Mouse (Mus musculus) ovary, postnatal 36 days (tissue): ENCODE measurements around the gene Ces1f.
"Not testable (repeated sequence)": the region's sequence is repeated elsewhere in the genome, so short reads cannot be mapped to it uniquely, and the experiment has no call there.

Experiments
- DNase-seq: peaks from one replicate; pipeline ENCODE4 v3.0.0; 2022; ENCODE audit warnings: low spot score, mixed read lengths

The Ces1f gene

DNA sequence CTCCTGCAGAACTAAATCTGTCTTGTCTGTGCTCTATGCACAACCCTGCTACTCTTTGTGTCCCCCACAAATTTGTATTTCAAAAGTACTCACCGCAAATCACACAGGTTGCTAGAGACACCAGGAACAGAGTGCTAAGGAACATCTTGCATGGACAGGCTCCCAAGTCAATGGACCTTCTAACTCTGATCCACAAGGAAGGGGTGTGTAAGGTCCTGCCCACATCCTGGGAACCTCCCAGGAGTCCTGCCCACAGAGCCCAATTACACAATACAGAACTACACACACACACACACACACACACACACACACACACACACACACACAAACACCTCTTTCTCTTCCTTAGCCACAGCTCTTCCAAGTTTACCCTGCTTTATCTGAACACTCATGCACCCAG lies at the start of gene Ces1f:
Ces1f (minus strand) TSS at position 192 of the 400 bp plus-strand sequence.
- no peak for DNase-seq

DNA sequence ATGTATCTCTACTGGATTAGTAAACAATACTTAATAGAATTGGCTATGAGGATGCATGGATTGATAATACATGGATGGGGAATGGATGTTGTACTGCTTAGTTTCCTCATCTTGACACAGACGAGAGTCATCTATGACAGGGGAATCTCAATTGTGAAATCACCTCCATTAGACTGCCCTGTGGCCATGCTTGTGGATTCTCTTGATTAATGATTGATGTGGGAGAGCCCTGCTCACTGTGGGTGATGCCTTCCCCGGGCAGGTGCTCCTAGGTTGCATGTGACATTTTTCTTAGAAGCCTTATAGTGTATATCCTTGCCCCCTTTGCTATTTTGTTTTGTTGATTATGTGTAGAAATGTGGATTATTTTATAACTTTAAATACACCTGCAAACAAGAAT lies 45.6 kb upstream of the Ces1f start:
- no peak for DNase-seq

DNA sequence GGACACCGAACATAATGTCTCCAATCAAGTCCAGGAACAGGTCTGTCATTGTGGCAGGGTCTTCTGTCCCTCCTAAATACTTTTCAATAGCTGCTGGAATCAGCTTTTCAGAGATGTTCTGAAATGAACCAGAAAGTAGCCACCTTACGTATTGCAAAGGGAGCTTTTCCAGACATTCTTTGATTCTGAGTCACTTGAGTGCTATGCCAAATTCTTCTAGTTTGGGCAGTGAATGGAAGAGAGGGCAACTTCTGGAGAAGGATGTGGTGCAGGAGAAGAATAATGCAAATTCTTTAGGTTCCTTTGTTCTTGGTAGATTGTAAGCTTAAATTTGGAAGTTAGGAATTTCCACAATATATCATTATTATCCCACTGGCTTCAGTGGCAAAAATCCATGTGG lies 37.5 kb upstream of the Ces1f start:
- no peak for DNase-seq

DNA sequence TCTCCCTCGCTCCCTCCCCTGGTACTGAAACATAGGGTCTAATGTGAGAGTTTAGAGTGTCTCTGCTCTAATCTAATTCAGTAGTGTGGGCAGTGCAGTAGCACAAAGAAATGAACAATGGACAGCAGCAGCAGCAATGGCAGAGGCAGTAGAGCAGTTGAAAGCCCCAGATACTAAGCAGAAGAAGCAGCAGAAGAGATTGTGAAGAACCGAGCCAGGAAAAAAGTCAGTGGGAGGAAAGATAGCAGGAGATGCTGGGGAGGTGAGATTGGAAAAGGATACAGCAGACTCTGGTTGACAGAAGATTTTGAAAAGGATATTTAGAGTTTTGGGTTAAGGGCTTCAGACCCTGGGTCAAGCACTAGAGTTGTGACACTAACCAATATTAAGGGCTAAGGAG lies 36.0 kb upstream of the Ces1f start:
- DNase-seq: no peak

DNA sequence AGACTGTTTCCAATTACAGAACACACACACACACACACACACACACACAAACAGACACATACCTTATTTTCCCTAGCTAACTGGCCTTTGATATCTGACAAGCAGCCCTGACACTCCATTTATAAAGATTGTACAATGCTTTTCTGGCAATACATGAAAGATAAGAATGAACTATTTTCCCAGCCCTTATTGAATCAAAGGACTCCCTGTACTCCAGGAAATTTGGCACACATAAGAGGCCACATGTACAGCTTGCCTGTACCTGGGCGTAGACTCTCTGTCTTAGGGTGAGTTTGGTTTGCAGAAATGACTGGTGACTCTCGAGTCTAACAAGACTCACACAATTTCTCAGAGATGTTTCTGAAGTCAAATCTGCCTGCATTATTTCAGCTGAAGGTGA lies 4.3 kb upstream of the Ces1f start:
- DNase-seq: no peak

DNA sequence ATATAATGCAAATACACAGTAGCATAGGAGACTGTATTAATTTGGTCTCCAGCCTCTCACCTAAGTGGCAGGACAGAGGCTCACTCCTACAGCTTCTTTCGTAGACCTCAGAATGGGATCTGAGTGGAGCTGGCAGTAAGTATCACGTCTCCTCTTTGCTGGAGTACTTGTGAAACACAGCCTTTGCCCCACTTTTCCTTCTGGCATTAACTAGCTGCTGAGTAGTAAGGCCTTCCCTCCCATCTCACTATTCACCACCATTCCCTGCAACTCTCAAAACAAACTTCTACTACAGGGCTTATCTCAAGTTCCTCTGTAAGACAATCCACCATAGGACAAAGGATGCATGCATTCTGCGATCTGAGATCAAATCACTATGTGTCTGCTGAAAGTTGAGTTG lies 2.8 kb upstream of the Ces1f start:
- DNase-seq: no peak

DNA sequence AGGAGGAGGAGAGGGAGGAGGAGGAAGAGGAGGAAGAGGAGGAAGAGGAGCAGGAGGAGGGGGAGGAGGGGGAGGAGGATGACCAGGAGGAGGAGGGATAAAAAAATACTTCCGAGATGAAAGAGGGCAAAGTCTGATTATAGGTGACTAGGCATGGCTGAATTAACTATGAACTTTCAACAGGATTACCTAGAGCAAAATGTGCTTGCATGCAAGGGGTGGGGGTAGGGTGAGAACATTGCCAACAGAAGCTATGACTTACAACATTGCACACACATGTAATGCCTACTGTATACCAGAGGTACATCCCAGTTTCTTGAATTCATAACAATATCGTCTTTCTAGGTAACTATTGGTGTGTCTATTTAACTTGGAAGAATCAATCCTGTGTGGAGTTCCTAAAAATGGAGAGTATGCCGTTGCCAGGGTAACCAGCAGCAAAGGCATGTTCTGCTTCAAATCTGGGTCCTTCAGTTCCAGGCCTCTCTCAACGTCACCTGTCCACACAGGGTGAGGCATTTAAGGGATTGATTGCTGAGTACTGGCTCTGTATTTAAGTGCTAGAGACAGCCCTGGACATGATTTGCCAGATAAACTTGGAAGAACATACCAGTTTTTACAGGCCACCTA lies 1.3 kb downstream of the Ces1f start:
- no peak for DNase-seq

DNA sequence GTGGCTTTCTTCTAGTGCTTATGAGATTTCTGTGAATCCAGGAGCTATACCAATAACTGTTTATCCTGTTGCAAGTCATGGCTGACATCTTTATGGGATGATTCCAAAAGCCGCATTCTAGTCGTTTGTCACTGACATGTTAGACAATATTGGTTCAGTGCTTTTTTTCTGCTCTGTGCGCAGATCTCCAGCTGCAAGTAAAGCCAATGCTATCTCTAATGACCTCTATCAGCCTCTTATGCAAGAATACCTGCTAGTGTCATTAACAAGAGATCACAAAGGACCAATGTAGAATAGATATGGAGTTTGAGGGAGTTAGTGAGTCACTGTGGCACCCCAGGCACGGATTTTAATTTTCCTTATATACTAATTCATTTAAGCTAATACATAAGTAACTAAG lies 4.9 kb downstream of the Ces1f start:
- no peak for DNase-seq

DNA sequence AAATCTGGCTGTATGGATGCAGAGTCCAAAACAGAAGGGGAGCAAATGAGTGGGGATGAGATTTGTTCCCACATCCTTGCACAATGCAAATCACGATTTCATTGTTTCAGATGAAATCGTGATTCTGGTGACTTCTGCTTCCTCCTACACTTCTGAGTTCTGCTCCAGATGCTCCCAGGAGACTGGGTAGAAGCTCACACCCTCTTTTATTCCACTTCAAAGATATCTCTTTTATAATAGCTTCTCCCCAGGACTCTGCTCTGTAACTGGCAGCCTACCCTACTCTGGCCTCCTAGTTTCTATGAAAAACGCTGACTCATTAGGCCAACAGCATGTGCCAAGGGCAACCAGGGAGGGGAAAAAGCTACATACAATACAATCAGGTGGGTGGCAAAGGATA lies 6.2 kb downstream of the Ces1f start:
- no peak for DNase-seq

DNA sequence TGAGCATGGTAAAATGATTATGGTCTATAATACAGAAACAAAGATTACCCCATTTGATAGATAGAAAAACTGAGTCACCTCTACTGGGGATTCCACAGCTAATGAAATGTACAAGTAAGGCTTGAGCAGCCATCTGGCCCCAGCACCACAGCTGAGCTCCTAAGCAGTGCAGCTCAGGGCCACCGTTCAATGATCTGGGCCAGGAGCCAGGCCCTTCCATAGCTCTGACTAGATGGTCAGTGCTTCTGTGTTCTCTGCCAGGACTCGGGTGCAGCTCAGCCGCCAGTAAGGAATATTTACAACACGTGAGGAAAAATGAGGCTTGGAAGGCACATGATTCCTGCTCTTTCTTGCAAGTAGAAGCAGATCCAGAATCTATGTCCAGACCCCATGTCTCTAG lies 6.9 kb downstream of the Ces1f start:
- peak; percentile 36 for DNase-seq

DNA sequence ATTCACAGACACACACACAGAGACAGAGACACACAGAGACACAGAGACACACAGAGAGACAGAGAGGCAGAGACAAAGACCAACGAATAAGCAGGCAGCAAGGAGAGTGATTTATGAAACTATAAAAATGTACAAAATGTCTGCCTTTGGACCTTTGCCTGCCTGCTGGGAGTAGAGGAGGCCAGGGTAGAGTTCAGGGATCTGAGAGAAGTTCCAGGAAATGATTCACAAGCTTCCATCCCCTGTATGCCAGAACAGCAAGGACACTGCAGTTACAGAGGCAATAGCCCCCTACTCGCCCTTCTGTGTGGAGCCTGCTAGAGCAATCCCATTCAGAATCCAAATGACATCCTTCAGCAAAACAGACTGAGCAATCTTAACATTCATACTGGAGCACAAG lies 18.1 kb downstream of the Ces1f start:
- DNase-seq: no peak

DNA sequence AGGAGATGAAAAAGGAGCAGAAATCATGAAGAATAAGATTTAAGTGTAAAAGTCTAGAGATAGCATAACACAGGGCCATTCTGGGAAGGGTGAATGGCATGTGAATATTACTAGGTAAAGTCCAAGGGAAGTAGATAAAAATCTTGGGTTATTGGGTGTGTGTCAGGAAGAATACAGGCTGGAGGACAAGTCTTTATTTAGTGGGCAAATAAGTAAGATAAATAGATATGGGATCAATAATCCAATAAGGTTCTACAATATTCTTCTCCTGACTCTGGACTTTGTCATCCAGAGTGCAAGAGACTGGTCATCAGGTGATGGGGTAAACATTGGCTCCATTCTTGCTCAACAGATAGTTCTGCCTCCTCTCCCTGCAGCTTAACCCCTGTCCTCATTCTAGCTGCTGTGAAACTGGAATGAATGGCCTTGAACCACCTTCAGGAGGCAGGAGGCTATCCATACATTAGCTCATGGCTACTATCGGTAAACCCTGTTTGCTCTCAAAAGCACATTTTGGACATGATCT lies 27.1 kb downstream of the Ces1f start:
- no peak for DNase-seq

DNA sequence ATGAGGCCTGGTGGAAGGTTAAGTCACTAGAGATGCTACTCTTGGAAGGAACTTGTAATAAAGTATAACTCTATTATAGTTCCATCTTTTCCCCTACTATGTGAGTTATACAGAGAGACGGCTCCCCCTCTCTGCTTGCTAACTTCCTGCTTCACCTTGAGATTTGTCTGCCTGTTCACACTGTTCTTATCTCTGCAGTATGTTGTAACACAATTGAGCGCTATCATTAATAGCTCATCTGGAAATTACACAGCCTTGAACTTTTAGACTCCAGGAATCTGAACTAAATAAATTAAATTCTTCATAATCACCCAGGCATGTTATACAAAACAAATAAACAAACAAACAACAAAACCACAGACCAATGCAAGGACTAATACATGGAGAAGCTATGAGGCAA lies 33.5 kb downstream of the Ces1f start:
- no peak for DNase-seq

DNA sequence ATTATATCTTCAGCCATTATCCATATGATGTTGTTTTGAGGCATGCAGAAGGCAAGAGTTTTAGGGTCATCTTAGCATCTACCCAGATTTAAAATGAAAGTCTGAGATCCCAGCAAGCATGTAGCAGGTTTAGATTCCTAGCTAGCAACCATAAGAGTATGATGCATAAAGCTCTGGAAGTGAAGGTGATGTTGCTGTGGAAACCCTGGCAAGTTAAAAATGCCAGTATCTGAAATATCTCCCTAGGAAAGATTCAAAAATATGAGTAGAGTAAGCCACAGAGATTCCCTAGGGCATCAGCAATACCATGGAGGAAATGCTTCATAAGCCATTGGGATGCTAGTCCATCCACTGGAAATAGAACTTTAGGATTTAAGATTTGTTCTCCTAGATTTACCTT lies 39.7 kb downstream of the Ces1f start:
- DNase-seq: no peak

DNA sequence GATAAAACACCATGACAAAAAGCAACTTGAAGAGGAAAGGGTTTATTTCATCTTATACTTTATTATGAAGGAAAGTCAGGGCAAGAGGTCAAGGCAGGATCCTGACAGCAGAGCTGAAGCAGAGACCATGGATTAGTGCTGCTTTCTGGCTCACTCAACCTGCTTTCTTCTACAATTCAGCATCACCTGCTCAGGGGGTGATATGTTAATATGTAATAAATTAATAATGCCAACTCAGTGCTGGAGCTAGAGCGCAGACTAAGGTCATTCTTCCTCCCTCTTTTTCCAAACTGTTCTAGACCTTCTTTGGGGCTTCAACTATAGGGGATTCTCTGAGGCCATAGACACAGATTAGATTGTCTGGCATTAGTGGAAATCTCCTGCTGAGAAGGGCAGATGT lies 43.9 kb downstream of the Ces1f start:
- no peak for DNase-seq

DNA sequence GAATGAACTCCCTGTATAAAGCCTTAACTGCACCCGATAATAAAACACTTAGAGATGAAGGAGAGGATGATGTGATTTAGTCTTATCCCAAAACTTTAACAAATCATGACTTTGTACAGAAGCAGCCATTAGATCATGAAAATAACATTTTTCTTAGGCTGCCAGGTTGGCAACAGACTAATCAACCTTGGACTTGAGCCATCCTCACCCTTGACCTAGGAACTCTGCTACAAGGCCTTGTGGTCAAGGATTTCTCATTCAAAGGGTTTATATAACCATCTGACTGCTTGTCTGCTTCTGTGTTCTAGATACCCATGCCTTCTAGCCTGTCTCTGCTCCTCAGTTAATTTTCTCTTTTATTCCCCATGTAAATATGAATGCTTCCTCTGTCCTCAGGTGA lies 44.8 kb downstream of the Ces1f start:
- no peak for DNase-seq

DNA sequence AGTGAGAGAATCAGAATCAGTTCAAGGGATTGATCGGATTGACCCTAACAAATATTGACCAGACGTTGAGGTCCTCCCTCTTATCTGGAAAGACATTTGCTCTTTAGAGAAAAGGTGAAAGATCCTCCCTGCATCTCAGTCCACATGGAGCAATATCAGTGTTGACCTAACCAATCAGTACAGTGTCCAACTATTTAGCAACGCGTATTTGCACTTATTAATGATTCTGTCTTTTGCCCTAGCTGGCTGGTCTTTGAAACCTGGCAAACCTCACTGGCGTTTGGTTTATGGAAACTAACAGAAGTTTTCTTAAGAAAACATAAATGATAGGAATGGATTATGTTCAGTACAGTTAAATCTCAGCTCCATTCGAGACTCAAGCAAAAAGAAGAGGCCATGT lies 45.5 kb downstream of the Ces1f start:
- DNase-seq: no peak

DNA sequence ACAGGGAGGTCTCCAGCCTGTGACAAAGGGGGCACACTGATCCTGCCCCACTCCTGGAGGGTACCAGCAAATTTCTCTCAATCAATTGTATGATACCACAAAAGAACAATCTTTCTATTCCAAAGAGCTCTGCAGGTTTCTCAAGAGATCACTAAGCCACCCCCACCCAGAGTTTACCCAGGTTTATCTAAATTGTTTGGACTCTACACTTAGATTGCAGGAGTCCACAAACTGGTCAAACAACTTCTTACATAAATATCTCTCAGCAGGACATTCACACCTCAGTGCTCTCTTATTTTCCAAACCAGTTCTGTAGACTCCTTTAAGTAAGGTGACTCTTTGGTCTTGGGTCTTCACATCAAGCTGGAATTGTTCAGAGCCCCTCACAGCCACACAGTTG lies 50.1 kb downstream of the Ces1f start, which contains the start of gene Ces1e:
Ces1e (minus strand) TSS at position 174 of the 400 bp plus-strand sequence.
- no peak for DNase-seq

DNA sequence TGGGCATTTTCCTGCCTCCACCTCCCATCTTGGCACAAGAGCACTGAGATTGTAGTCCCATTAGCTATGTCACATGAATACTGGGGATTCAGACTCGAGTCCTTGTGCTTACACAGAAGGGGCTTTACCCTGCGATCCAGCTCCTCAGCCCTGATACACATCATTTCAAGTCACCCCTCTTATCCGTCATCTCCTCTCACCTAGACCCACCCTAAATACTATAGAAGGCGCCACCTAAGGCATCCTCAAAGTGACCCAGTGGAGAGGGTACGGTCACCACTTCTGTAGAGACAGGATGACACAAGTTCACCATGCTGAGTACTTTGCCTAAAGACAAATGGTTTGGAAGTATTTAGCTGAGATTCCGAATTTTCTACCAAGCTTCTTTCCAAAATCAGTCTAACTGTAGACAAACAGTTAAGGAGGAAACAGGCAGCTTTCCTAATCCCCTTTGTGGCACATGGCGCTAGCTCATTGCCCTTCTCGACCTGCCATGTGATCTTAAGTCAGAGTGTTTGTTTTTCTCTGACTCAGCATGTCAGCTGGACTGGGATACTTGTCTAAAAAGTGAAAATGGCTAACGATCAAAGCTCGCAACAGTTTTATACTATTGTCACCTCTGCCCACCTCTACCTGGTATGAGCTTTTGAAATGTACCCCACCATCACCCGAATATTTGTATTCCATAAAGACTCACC lies 50.7 kb downstream of the Ces1f start:
- no peak for DNase-seq

DNA sequence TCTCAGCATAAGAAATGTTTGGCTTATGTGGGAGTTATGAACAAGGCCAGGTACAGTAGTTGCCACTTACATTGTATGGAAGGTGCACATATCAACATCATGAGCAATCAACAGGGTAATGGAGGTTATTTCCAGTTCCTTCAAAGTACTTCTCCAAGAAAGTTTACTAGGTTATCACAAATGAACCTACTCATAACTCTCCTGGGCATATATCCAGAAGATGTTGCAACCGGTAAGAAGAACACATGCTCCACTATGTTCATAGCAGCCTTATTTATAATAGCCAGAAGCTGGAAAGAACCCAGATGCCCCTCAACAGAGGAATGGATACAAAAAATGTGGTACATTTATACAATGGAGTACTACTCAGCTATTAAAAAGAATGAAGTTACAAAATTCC lies 53.1 kb downstream of the Ces1f start:
- DNase-seq: not testable (repeated sequence)

DNA sequence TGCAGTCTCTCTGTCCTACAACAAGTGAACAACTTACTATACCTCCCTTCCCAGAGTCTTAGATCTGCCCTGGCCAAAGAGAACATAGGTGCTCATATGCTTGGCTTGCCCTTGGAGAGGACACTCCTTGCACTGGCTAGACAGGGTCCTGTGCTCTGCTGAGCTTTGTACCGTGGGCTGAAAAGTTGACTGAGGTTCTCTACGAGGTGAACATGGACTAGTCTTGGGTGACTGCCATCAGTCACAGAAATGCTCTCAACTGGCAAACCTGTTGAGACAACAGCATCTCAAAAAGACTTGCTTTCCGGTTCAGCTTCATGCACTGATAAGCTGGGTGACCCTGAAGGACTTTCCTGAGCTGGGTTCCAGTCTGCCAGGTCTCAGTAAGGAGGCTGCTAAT lies 57.7 kb downstream of the Ces1f start:
- no peak for DNase-seq

DNA sequence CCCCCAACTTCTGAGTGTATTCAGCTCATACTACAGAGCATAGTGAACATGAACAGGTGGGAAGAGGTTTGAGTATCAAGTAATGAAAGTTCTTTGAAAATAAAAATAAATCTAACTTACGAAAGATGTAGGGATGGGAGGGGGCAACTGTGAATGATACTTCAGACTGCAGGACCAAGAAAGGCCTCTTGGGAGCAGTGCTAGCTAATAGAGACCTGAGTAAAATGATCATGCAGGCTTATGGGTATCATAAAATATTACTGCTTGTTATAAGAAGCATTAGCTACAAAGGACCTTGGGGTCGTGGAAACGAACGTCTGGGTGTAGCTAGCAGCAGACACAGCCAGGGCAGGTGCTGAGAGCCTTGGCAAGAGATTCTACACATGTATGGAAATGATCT lies 61.7 kb downstream of the Ces1f start:
- DNase-seq: no peak

DNA sequence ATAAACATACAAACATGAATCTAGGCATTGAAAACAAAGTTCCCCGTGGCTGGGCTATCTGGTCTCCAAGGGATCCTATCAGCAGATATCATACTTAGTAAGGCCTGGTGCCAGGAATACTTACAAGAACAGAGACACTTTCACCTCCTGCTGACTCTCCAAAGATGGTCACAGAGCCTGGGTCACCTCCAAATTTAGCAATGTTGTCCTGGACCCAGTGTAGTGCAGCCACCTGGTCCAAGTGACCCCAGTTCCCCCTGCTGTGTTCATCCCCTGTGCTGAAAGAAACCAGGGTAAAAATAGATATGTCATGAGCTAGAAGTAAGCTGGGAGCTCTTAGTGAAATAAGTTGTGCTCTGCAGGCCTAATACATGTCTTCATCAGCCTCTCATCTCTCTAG lies 62.2 kb downstream of the Ces1f start:
- no peak for DNase-seq

DNA sequence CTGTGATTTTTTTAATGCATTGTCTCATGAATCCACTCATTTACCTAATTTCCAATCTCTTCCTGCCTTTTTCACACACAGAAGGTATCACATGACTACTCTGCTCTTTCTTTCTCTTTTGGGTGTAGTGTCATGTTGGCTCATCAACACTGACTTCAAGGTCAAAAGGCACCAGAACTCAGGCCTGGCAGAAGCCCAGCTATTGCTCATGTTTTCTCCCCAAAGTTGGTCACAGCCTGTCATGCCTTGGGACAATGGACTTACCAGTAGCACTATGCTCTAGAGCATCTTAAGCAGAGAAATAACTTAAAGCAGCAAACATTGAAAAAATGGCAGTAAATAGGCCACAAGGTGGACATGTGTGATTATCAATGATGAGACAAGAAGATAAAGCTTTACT lies 68.5 kb downstream of the Ces1f start:
- no peak for DNase-seq
